Comparison of ENCODE assay signal across 12 mouse cellular contexts in the genomic region with DNA sequence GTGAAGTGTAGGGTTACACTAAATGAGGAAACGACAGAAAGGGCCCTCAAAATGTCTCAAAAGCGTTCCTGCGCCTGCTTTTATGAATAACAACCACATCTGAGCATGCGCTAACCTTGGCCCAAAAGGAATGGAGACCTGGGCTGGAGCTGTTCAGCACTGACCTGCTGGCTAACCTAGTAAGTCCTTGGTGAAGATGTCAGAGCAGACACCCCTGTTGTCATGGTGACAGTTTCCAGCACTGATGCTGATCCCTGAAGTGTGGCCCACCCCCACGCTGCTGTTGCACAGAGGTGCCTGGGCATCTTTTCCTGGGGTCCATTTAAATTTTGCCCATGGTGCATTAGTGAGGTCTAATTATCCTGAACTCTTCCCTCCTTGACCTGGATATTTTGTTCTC.
"Had no signal": no experiment of that assay in that cellular context is flagged by ENCODE, and none has a peak within 500 bp of the region (broad histone marks: within the 10 kb centered on the region; RNA-seq: fewer than 3 reads in every experiment).

No protein-coding gene starts in this region.

- H3K36me3 ChIP-seq: kidney, embryonic 15.5 days; limb, embryonic 13.5 days; neural tube, embryonic 12.5 days had no signal

- H3K27ac ChIP-seq: kidney, embryonic 15.5 days; limb, embryonic 13.5 days; liver, embryonic 14.5 days; neural tube, embryonic 12.5 days had no signal

- DNase-seq: kidney, adult 2 months; kidney, postnatal 14 days; lung, adult 18-20 months; right cerebral cortex, postnatal 4 days; spleen, adult 18-20 months; thymus, adult 2 months; thymus, postnatal 36 days had no signal

- H3K9ac ChIP-seq: kidney, embryonic 15.5 days; limb, embryonic 13.5 days; liver, embryonic 14.5 days; neural tube, embryonic 12.5 days had no signal

- H3K4me2 ChIP-seq: kidney, embryonic 15.5 days; limb, embryonic 13.5 days; neural tube, embryonic 12.5 days had no signal

- H3K4me3 ChIP-seq: kidney, embryonic 15.5 days; limb, embryonic 13.5 days; myocyte; neural tube, embryonic 12.5 days had no signal

- H3K27me3 ChIP-seq: limb, embryonic 13.5 days; neural tube, embryonic 12.5 days had no signal

- H3K4me1 ChIP-seq: kidney, embryonic 15.5 days; limb, embryonic 13.5 days; neural tube, embryonic 12.5 days had no signal

- H3K9me3 ChIP-seq: kidney, embryonic 15.5 days; limb, embryonic 13.5 days; neural tube, embryonic 12.5 days had no signal
